Mouse (Mus musculus) forebrain, embryonic 14.5 days (tissue): Measurements from ENCODE around the gene Dusp2. TPM values are rescaled to one million over a fixed set of nuclear protein-coding genes. Genes with fewer than 3 reads are reported as not detected.

ENCODE experiments used
- ATAC-seq: fragments of 200-750 bp; cut with Nextera tagmentation; 2 replicates; pipeline ENCODE4 v1.8.0; 2017; ENCODE audit warnings: mild to moderate bottlenecking, moderate library complexity
- DNase-seq: peaks from one replicate; pipeline ENCODE4 v3.0.0-alpha.2; 2015; ENCODE audit warnings: low spot score
- H3K27ac ChIP-seq: fragments of 300-500 bp; sonication (generic); 2 replicates; pipeline ENCODE4 v1.5.1; 2014; ENCODE audit warnings: low read depth, mild to moderate bottlenecking, control low read depth, low read length, moderate library complexity
- H3K27me3 ChIP-seq: fragments of 300-500 bp; sonication (generic); replicated peaks from 2 replicates; pipeline ENCODE4 v1.6.1; 2014; ENCODE audit warnings: low read length, control low read depth, mixed read lengths; ENCODE audit not compliant: control insufficient read depth, insufficient read depth
- H3K36me3 ChIP-seq: fragments of 300-500 bp; sonication (generic); 2 replicates; pipeline ENCODE4 v1.6.1; 2014; ENCODE audit warnings: low read length, control low read depth; ENCODE audit not compliant: control insufficient read depth, insufficient read depth
- H3K4me1 ChIP-seq: fragments of 300-500 bp; sonication (generic); 2 replicates; pipeline ENCODE4 v1.6.1; 2014; ENCODE audit warnings: antibody characterized with exemption, low read length, control low read depth; ENCODE audit not compliant: control insufficient read depth, insufficient read depth
- H3K4me2 ChIP-seq: fragments of 300-500 bp; sonication (generic); 2 replicates; pipeline ENCODE4 v1.6.1; 2014; ENCODE audit warnings: mild to moderate bottlenecking, control low read depth, low read length
- H3K4me3 ChIP-seq: fragments of 300-500 bp; sonication (generic); 2 replicates; pipeline ENCODE4 v1.5.1; 2014; ENCODE audit warnings: low read depth, low read length, control low read depth
- H3K9ac ChIP-seq: fragments of 300-500 bp; sonication (generic); 2 replicates; pipeline ENCODE4 v1.6.1; 2014; ENCODE audit warnings: mild to moderate bottlenecking, low read length, control low read depth, moderate library complexity
- H3K9me3 ChIP-seq: fragments of 300-500 bp; sonication (generic); replicated peaks from 2 replicates; pipeline ENCODE4 v1.6.1; 2016; ENCODE audit warnings: low read length, control low read depth, mixed read lengths; ENCODE audit not compliant: control insufficient read depth
- WGBS: fragments of 180-500 bp; shearing (Covaris S2); extraction: QIAGEN DNeasy Blood & Tissue Kit; methylation state at CpG from one replicate; pipeline ENCODE4 v1.1.7; 2014; 5-methylcytosine and 5-hydroxymethylcytosine counted together
- polyA plus RNA-seq: library from polyadenylated mRNA; unstranded; fragments of >200 nt; fragmentation: Nextera tagmentation; extraction: Ambion mirVana; gene quantifications from 2 replicates; pipeline ENCODE4 v1.2.1, GENCODE M21; 2014

Dusp2 gene
- polyA plus RNA-seq, 1 experiment from 2014 or later = 5.6 TPM

DNA sequence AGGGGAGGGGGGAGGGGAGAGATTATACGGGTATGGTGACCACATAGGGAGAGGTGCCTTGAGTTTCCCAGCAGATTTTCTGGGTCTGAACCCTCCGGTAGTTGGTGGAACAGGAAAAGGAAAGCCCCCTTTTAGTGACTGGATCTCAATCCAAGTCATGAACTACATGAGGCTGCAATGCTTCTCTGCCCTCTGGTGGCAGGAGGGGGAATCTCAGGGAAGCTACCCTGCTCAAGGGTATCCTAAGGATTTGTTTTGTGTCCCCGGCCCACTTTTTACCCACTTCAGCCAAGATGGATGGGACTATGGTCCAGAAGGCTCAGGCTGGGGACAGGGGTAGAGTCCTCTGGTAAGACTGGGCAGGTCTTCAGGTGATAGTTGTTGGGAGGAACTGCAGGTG, 5.2 kb downstream of the Dusp2 start:
- no peak overlapping the region for H3K4me3 ChIP-seq
- no peak overlapping the region for H3K27ac ChIP-seq
- no peaks in the 10 kb centered on the region for H3K9me3 ChIP-seq
- no peak overlapping the region for H3K4me2 ChIP-seq
- no peaks in the 10 kb centered on the region for H3K4me1 ChIP-seq
- H3K9ac ChIP-seq = no peak overlapping the region
- H3K27me3 ChIP-seq = peaks cover 11% of the 10 kb centered on the region
- ATAC-seq = 0 out of 2 replicates have a peak, but pooled peaks have one; percentile 35
- DNase-seq = peak; percentile 68
- 8% methylated on average over 3 of the region's 3 CpGs for WGBS
- H3K36me3 ChIP-seq = no peaks in the 10 kb centered on the region

DNA sequence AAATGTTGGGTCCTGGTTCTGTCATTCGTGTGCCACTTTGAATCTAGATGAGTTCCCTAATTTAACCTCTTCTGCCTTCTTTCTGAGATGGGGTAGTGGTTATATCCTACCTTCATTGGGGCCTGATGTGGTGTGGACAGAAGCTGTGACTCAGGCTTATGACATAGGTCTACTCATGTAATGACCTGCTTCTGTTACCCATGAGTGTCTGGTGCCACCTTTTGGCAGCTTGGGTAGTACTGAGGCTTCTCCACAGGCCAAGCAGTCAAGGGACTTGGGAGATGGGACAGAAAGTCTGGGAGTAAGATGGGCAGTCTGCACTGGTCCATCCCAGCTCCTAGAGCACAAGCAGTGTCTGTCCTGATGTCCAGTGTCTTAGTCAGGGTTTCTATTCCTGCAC, 10.4 kb downstream of the Dusp2 start:
- Histone ChIP-seq H3K27me3 (no peaks in the 10 kb centered on the region), H3K4me3 (no peak overlapping the region), H3K27ac (no peak overlapping the region), H3K4me2 (no peak overlapping the region), H3K9me3 (no peaks in the 10 kb centered on the region), H3K9ac (no peak overlapping the region), H3K4me1 (no peaks in the 10 kb centered on the region), H3K36me3 (no peaks in the 10 kb centered on the region)
- ATAC-seq = no peak
- 81% methylated on average over 1 of the region's 1 CpGs for WGBS
- no peak for DNase-seq

DNA sequence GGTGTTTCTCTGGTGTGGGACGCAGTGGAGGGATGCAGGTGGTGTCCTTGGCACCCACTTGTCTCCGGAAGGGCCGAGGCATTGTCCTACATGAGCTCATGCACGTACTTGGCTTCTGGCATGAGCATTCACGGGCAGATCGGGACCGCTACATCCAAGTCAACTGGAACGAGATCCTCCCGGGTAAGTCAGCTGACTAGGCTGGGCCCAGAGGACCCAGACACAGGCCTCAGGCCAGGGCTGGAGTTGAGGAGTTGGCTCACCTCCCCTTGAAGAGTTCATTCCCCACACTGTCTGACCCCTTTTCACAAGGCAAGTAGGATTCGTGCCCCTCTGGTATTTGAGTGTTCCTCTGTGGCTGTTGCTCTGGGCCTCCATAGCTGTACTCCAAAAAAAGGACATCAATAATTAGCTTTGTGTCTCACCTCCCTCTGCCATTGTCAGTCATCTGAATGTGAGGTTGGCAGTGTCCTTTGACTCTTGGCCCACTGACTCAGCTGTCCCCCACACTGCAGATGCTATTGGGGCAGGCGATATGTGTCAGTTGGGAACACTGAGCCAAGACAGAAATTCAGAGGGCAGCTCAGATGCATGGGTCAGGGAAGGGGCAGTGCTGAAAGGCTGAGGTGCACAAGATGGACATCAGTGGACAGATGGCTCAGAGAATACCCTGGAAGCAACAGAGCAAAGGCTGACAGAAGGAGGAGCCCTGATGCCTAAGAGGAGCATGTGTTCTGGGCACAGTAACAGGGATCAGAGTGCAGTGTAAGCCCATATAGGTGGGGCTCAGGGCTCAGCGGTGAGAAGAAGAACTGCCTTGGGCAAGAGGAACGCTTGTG, 11.4 kb downstream of the Dusp2 start:
- ATAC-seq = no peak
- WGBS = 78% methylated on average over 13 of the region's 13 CpGs

DNA sequence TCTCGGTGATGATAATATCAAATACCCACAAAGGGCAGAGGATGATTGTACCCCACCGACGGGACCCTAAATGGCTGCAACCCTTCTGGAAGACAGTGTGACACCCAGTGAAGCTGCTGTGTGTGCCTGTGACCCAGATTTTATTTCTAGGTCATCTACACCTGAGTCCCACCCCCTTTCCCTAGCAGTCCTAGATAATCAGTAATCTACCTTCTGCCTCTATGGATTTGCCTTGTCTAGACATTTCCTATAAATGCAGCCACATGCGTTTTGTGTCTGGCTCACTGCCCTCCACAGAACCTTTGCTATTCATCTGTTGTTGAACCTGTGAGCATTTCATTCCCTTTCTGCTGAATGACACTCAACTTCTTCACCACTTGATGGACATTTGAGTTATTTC, 17.9 kb downstream of the Dusp2 start:
- no peaks in the 10 kb centered on the region for H3K9me3 ChIP-seq
- no peak overlapping the region for H3K9ac ChIP-seq
- H3K4me1 ChIP-seq = no peaks in the 10 kb centered on the region
- DNase-seq = no peak
- WGBS = 90% methylated on average over 4 of the region's 4 CpGs
- ATAC-seq = no peak
- H3K4me3 ChIP-seq = no peak overlapping the region
- H3K27me3 ChIP-seq = no peaks in the 10 kb centered on the region
- no peaks in the 10 kb centered on the region for H3K36me3 ChIP-seq
- H3K4me2 ChIP-seq = no peak overlapping the region
- no peak overlapping the region for H3K27ac ChIP-seq

More for the DNA sequence above, 11.4 kb downstream of the Dusp2 start:
- H3K9ac ChIP-seq = no peak overlapping the region
- H3K4me3 ChIP-seq = no peak overlapping the region
- no peaks in the 10 kb centered on the region for H3K4me1 ChIP-seq
- H3K36me3 ChIP-seq = no peaks in the 10 kb centered on the region
- H3K9me3 ChIP-seq = no peaks in the 10 kb centered on the region
- H3K27me3 ChIP-seq = no peaks in the 10 kb centered on the region
- no peak for DNase-seq
- H3K27ac ChIP-seq = no peak overlapping the region
- no peak overlapping the region for H3K4me2 ChIP-seq

DNA sequence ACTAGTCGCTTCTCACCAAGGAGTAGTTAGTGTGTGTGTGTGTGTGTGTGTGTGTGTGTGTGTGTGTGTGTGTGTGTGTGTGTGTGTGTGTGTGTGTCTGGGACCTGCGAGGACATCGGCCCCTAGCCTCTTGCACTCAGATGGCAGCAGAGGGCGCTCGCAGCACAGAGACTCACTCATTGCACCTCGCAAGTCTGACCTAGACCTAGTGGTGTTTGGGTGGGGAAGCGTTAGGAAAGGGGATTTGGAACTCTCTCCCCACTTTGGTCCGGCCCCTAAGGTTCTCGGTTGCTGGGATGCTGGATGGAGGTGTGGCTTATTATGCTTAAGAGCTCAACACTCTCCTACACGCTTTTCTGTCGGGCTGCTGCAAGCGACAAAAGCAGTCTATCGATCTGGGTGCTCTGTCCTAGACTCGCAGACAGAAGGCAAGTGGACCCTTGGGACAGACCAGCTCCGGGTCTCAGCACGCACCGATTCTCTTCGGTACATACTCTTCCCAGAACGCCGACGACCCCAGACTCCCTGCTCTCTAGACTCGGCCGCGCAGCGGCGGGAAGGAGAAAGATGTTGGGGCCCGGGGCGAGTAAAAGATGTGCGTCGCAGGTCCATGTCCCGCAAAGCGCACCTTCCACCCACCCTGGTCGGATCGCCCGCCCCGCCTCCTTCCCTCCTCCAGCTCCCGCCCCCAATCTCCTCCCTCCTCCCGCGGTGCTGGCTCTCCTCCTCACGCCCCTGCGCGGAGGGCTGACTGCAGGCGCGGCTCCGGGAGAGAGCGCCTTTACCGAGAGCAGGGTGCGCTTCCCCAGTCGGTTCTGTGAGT, 26.7 kb downstream of the Dusp2 start, which contains the start of gene Adra2b:
Gene Adra2b (plus strand): TSS at position 750 of the 823 bp plus-strand sequence.
- H3K4me3 ChIP-seq = peak within 1 kb of the TSS; percentile 35
- H3K4me1 ChIP-seq = peaks cover 6% of the 10 kb centered on the region; the same call in 1 of the 2 replicates
- peak within 1 kb of the TSS; percentile 59 for H3K4me2 ChIP-seq
- no peaks in the 10 kb centered on the region for H3K36me3 ChIP-seq
- ATAC-seq (peak; percentile 76), DNase-seq (peak; percentile 82)
- under 1% methylated on average over 44 of the region's 49 CpGs for WGBS
- no peak within 1 kb of the TSS for H3K27ac ChIP-seq
- no peaks in the 10 kb centered on the region for H3K9me3 ChIP-seq
- H3K27me3 ChIP-seq = peaks cover 54% of the 10 kb centered on the region
- peak within 1 kb of the TSS; percentile 41; the same call in 1 of the 2 replicates for H3K9ac ChIP-seq

DNA sequence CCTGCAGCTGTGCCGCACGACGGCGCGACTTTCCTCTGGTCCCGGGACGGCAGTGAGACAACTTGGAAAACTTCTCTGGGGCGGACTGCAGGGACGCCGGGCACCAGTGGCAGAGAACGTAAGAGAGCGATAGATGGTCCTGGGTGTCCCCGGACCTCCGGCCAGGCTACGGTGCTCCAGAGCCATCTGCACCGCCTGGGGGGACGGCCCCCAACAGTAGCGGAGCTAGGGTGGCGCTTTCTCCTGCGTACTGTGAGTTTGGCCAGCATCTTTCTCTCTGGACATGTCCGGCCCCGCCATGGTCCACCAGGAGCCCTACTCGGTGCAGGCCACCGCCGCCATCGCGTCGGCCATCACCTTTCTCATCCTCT, 27.3 kb downstream of the Dusp2 start:
- WGBS = under 1% methylated on average over 27 of the region's 28 CpGs
- H3K27ac ChIP-seq = no peak overlapping the region
- H3K9me3 ChIP-seq = no peaks in the 10 kb centered on the region
- H3K27me3 ChIP-seq = peaks cover 54% of the 10 kb centered on the region
- ATAC-seq (0 out of 2 replicates have a peak, but pooled peaks have one; percentile 19), DNase-seq (no peak)
- peaks cover 6% of the 10 kb centered on the region; the same call in 1 of the 2 replicates for H3K4me1 ChIP-seq
- 0 out of 2 replicates have a peak overlapping the region, but pooled peaks have one; percentile 41 for H3K9ac ChIP-seq
- no peaks in the 10 kb centered on the region for H3K36me3 ChIP-seq
- peak overlapping the region; percentile 59 for H3K4me2 ChIP-seq
- H3K4me3 ChIP-seq = peak overlapping the region; percentile 35

DNA sequence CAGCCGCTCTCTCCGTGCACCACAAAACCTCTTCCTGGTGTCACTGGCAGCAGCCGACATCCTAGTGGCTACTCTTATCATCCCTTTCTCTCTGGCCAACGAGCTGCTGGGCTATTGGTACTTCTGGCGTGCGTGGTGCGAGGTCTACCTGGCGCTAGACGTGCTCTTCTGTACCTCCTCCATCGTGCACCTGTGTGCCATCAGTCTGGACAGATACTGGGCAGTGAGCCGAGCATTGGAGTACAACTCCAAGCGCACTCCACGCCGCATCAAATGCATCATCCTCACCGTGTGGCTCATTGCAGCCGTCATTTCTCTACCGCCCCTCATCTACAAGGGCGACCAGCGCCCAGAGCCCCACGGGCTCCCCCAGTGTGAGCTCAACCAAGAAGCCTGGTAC, 27.7 kb downstream of the Dusp2 start:
- Histone ChIP-seq H3K27me3 (peaks cover 54% of the 10 kb centered on the region), H3K4me3 (peak overlapping the region; percentile 35; the same call in 1 of the 2 replicates), H3K4me1 (peaks cover 6% of the 10 kb centered on the region; the same call in 1 of the 2 replicates), H3K9ac (no peak overlapping the region), H3K9me3 (no peaks in the 10 kb centered on the region), H3K4me2 (peak overlapping the region; percentile 59), H3K36me3 (no peaks in the 10 kb centered on the region), H3K27ac (no peak overlapping the region)
- 8% methylated on average over 20 of the region's 20 CpGs for WGBS
- DNase-seq (no peak), ATAC-seq (no peak)

DNA sequence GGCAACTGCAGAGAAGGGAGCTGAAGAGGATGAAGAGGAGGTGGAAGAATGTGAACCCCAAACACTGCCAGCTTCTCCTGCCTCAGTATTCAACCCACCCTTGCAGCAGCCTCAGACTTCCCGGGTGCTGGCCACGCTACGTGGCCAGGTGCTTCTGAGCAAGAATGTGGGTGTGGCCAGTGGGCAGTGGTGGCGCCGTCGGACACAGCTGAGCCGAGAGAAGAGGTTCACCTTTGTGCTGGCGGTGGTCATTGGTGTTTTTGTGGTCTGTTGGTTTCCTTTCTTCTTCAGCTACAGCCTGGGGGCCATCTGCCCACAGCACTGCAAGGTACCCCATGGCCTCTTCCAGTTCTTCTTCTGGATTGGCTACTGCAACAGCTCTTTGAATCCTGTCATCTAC, 28.5 kb downstream of the Dusp2 start:
- H3K36me3 ChIP-seq = no peaks in the 10 kb centered on the region
- 11% methylated on average over 8 of the region's 8 CpGs for WGBS

More for the DNA sequence above, 28.5 kb downstream of the Dusp2 start:
- Histone ChIP-seq H3K4me1 (peaks cover 6% of the 10 kb centered on the region; the same call in 1 of the 2 replicates), H3K27me3 (peaks cover 54% of the 10 kb centered on the region), H3K4me2 (no peak overlapping the region), H3K4me3 (no peak overlapping the region), H3K9me3 (no peaks in the 10 kb centered on the region), H3K27ac (no peak overlapping the region), H3K9ac (no peak overlapping the region)
- ATAC-seq = no peak
- DNase-seq = no peak
